Mouse (Mus musculus): ENCODE results near the gene Ubr4. TPM values are rescaled to one million over a fixed set of nuclear protein-coding genes. Genes with fewer than 3 reads are reported as not detected.
"Not testable (repeated sequence)": the region's sequence is repeated elsewhere in the genome, so short reads cannot be mapped to it uniquely, and the experiment has no call there.

Ubr4 gene
- polyA plus RNA-seq, 2 experiments from 2014 or later, result 40.6 to 63.7 TPM

DNA sequence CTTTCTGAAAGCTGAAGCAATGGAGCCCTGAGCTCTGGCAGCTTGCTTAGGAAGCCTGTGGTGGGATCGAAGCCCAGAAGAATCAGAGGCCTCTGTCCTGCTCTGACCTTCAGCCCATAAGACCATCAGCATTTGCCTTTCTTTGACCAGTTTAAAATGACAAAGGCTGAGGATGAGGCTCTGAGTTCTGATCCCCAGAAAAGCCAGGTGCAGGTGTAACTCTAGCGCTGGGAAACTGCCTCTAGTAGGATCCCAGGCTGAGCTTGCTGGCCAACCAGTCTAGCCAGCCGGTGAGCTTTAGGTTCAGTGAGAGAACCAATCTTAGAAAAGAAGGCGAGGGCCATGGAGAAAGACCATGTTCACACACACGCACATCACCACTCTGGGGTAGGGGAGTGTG, 135.9 kb downstream of the Ubr4 start:
- no peak for ATAC-seq

DNA sequence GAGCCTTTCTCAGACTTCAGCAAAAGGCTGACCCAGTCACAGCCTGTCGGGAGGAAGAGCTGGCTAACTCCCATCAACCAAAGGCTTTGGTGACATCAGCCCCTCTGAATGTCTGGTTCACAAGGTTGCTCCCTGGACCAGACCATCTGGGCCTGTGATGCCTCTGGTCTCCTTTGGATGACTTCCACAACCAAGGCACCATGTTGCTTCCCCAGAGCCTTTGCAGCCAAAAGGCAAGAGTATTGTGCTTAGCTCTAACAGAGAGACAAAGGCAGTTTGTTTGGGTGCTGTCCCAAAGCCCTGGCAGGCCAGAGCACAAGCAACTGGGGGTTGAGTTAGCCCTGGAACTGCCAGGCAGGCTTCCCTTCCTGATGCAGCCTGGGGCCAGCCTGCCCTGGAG, 137.5 kb downstream of the Ubr4 start:
- no peak for ATAC-seq

DNA sequence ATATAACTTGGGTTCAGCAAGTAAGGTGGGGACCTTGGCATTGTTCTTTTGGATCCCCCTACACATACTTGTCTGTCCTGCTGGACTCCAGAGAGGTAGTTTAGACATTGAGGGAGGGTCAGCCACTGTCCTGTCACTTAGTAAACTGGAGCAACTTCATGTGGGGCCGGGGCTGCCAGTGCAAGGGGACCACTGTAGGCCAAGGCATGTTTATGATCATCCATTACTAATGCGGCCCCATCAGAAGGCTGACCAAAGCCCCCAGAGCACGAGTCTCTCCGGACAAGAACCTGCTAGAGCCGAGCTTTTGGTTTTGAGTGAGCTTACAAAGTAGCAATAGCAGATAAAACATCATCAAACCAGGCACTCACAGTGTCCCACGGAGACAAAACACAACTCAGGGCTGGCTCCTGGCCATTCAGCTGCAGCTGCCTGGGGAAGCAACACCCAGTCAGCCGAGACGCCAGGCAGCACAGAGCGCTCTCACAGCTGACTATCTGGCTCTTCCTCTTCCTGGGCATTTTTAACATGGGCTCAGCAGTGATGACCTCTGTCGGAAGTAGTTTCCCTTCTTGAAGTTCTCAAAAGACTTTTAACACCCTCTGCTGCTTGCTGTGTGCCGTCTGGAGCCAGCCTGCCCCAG, 138.1 kb downstream of the Ubr4 start:
- no peak for ATAC-seq

DNA sequence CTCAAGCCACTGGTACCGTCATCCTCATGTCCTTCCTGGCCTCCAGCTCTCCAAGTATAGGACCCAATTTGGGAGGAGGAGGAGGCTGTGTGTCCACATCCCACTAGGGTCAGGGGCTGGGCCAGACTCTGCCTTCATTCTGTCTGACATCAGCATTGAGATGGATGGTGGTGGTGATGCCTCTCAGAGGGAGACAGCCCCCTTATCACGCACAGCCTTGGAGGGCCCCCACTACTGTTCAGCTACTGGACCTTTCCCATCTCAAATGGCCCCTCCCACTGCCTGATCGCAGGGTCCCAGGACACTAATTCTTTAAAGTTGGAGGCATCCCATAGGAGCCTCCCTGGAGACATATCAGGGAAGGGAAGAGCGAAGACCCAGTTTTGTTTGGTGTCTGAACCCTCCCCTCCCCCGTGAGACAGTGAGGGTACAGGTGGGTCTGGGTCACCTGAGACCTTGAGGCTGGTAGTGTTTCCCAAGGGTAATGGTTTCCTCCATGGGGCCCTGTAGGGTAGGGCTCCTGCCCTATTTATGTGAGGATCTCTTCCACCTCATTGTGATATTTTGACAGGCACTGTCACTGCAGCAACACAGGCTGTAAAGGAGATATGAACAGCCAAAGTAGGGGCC, 139.2 kb downstream of the Ubr4 start:
- ATAC-seq, result no peak

- ATAC-seq, result no peak
These were observed 139.9 kb downstream of the Ubr4 start for GRCm38 (mm10) chr4:139492258-139492833.

- ATAC-seq, result no peak
These were observed 141.0 kb downstream of the Ubr4 start for GRCm38 (mm10) chr4:139493227-139494025.

- ATAC-seq, result no peak
These were observed 148.4 kb downstream of the Ubr4 start for GRCm38 (mm10) chr4:139500814-139501213.

GRCm38 (mm10) chr4:139501702-139502101, 149.3 kb downstream of the Ubr4 start:
- ATAC-seq, result no peak

GRCm38 (mm10) chr4:139503919-139504318, 151.5 kb downstream of the Ubr4 start:
- ATAC-seq, result no peak

DNA sequence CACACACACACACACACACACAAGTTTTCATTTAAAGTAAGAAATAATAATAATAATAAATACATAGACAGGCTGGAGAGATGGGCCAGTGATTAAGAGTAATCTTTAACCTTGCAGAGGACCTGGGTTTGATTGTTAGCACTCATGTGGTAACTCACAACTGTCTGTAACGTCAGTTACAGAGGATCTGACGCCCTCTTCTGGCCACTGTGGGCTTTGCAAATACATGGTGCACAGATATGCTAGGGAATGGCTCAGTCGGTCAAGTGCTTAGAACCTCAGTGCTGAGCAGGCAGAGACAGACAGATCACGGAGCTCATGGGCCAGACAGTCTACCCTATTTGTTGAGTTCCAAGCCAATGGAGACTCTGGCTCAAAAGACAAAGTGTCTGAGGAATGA, 153.3 kb downstream of the Ubr4 start:
- no peak for ATAC-seq

- ATAC-seq, result no peak
These were observed 154.3 kb downstream of the Ubr4 start for GRCm38 (mm10) chr4:139506727-139507126.

DNA sequence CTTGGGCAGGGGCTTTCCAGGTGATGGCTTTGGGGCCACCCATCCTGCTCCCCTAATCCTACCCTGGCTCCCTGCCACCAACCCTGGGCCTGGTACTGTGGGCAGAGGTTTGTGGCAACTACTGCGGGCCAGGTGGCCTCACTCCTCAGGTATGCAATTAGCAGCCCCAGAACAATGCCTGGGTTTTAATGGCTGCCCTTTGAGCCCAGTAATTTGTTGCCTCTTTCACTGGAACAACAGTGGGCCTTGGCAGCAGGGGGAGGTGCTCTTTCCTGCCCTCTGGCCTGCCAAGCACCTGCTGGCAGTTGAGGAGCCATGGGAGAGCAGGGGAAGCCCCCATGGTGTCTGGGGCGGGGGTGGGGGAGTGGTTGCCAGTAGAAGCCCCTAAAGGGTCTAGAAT, 156.7 kb downstream of the Ubr4 start:
- no peak for ATAC-seq

- no peak for ATAC-seq
These were observed 159.1 kb downstream of the Ubr4 start for GRCm38 (mm10) chr4:139511557-139511956.

GRCm38 (mm10) chr4:139512985-139513384, 160.6 kb downstream of the Ubr4 start:
- no peak for ATAC-seq

DNA sequence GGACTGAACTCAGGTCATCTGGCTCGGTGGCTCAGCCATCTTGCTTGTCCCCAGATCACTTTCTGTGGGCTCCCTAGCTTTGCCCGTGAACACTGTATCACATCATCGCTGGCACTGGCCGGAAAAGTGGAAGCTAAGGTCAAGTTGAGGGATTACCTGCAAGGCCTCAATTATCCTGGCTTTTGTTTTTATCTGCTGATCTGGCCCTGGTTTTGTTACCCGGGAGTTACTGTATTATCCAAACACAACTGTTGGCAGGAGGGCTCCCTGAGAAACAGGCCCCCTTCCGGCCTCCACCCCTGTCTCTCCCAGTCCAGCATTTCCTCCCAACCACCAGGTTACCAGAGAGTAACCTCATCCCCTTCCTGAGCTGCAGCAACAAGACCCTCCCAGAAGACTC, 166.8 kb downstream of the Ubr4 start:
- no peak for ATAC-seq

DNA sequence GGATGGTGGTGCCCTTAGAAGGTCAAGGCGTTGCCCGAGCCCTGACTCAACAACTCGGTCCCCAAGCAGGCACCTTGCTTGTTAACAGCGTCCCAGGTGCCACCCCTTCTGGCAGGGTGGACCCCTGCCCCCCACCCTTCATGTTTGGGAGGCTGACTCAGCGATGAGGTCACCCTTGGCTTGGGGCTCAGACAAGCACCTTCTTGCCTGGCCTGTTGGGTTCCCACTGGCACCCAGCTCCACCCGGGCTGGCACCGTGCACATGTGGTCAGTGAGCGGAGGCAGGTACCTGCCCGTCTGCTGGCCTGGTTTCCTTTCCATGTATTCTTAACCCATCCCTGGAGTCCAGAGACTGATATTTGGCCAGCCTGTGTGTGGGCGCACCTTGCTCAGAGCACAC, 169.5 kb downstream of the Ubr4 start:
- no peak for ATAC-seq

- ATAC-seq, result no peak
These were observed 174.1 kb downstream of the Ubr4 start for GRCm38 (mm10) chr4:139526475-139526874.

GRCm38 (mm10) chr4:139530248-139530647, 177.8 kb downstream of the Ubr4 start, which contains the start of gene Iffo2:
Iffo2 (plus strand) TSS chr4:139530548.
- not testable (repeated sequence) for ATAC-seq

- no peak for ATAC-seq
These were observed 179.7 kb downstream of the Ubr4 start for GRCm38 (mm10) chr4:139532081-139532480.

DNA sequence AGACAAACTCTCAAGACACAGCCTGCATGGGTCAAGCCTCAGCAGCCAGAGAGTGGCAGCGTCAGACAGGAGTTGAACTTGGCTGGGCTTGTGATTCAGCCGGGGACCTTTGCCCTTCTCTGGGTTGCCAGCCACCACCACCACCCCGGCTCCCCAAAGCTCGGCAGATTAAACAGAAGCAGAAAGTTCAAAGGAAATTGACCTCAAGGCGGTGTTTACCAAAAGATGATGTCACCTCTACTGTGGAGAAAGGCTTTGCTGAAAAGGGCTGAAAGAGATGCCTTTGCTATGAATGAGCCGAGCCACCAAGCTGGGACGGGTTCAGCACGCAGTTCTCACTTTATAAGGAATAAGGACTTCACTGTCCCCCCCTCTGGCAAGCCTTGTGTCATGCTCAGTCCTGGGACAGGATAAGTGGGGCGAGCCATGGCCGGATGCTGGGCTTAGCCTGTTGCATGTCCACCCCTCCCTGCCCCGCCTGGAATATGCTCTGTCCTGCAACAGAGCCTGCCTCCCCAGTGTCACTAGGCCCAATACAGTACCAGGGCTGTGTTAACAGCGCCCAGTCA, 182.8 kb downstream of the Ubr4 start:
- no peak for ATAC-seq

DNA sequence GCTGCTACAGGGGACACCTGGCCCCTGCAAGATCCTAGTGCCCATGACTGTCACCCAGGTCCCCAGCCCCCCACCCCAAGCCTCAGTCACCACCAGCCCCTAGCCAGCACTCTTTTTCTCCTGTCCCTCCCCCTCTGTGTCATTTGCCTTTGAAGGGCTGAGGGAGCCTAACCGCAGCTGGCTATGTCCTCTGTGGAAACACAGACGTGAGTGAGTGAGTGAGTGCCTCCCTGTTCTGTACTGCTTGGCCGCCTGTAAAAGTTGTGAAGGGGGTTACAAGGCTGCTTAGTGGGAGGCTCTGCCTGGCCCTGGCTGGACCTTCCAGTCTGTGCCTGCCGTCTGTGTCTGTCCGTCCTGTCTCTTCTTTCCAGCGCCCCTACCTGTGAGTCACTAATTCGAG, 183.3 kb downstream of the Ubr4 start:
- no peak for ATAC-seq

DNA sequence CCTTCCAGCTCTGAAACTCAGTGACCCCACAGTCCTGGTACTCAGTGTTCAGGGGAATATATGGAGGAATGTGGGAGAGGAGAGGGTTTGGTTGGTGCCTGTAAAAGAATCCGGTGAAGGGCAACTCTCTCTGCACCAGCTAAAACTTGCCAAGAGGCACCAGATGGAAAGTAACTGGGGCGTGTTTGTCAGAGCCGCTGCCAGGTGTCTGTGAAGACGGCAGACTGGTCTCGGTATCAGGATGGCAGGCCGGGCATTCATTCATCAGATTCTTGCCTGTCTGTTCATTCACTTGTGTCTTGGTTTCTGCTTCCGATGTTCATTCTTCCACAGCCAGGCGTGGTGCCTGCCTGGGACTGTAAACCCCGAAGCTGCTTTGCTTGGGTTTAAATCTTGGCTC, 184.3 kb downstream of the Ubr4 start:
- no peak for ATAC-seq
